Mouse (Mus musculus) olfactory bulb, adult 2 months (tissue): ENCODE results near the gene Tfrc.

Source experiments
- CTCF ChIP-seq: fragments of 200-500 bp; IDR thresholded peaks from 2 replicates; pipeline ENCODE4 v1.5.1; 2012; ENCODE audit warnings: low read depth, mild to moderate bottlenecking, low read length, moderate library complexity; ENCODE audit not compliant: insufficient read depth
- POLR2A ChIP-seq: fragments of 200-500 bp; IDR thresholded peaks from 2 replicates; pipeline ENCODE4 v1.6.1; 2012; ENCODE audit warnings: mild to moderate bottlenecking, low read depth, low read length, moderate library complexity; ENCODE audit not compliant: insufficient read depth

- TF ChIP-seq CTCF: no peak
- TF ChIP-seq POLR2A: no peak
Measured at GRCm38 (mm10) chr16:32664211-32664610, 55.5 kb downstream of the Tfrc start.
